Mouse (Mus musculus) ES-Bruce4 (cell line): ENCODE results near the gene Ppme1.

Experiments used
- CTCF ChIP-seq: IDR thresholded peaks from one replicate; pipeline ENCODE4 v1.8.1; 2011; ENCODE audit warnings: low read depth, low read length
- POLR2A ChIP-seq: IDR thresholded peaks from one replicate; pipeline ENCODE4 v1.8.1; 2011; ENCODE audit warnings: low read length; ENCODE audit not compliant: insufficient read depth

DNA sequence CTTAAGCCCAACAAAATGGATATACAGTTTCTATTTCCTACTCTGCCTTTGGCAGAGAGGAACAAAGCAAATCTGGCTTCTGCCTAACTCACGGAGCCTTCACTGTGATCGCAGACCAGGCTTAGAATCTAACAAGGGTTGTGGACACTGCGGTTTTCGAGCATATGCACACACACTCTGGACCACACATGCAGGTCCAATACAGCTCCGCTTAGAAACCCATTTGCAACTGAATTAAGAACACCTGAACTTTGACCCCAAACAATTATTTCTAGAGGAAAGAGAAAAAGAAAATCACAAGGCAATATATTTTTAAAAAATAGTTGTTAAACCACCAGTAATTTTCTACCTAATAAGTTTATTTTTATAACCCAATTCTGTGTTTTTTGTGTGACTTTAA lies 15.8 kb downstream of the Ppme1 start:
- TF ChIP-seq POLR2A (no peak), CTCF (no peak)
